Mouse (Mus musculus) telencephalon, adult 2 months (tissue): ENCODE measurements around the gene Mad1l1.

Source experiments
- DNase-seq: peaks from one replicate; pipeline ENCODE4 v3.0.0-alpha.2; 2011; ENCODE audit warnings: low read depth, low spot score

The Mad1l1 gene

GRCm38 (mm10) chr5:140062316-140062715 lies 259.0 kb downstream of the Mad1l1 start:
- DNase-seq, result no peak

- peak; percentile 78 for DNase-seq
Measured at GRCm38 (mm10) chr5:140061296-140061879, 260.0 kb downstream of the Mad1l1 start.

GRCm38 (mm10) chr5:140056291-140056690 lies 265.1 kb downstream of the Mad1l1 start:
- DNase-seq, result no peak

- DNase-seq, result no peak
Measured at GRCm38 (mm10) chr5:140055431-140055830, 265.9 kb downstream of the Mad1l1 start.

GRCm38 (mm10) chr5:140053626-140054025 lies 267.7 kb downstream of the Mad1l1 start:
- DNase-seq, result peak; percentile 65

- DNase-seq, result no peak
Measured at GRCm38 (mm10) chr5:140052405-140052804, 268.9 kb downstream of the Mad1l1 start.

GRCm38 (mm10) chr5:140045453-140045852 lies 275.9 kb downstream of the Mad1l1 start:
- no peak for DNase-seq

GRCm38 (mm10) chr5:140043002-140043401 lies 278.4 kb downstream of the Mad1l1 start:
- no peak for DNase-seq

- DNase-seq, result no peak
Measured at GRCm38 (mm10) chr5:140042002-140042611, 279.2 kb downstream of the Mad1l1 start.

- no peak for DNase-seq
Measured at GRCm38 (mm10) chr5:140041055-140041454, 280.3 kb downstream of the Mad1l1 start.

GRCm38 (mm10) chr5:140037587-140038233 lies 283.6 kb downstream of the Mad1l1 start:
- DNase-seq, result no peak

GRCm38 (mm10) chr5:140035641-140036040 lies 285.7 kb downstream of the Mad1l1 start:
- DNase-seq, result no peak

- DNase-seq, result no peak
Measured at GRCm38 (mm10) chr5:140035025-140035330, 286.4 kb downstream of the Mad1l1 start.

- no peak for DNase-seq
Measured at GRCm38 (mm10) chr5:140034300-140035024, 286.9 kb downstream of the Mad1l1 start.

- no peak for DNase-seq
Measured at GRCm38 (mm10) chr5:140026366-140026765, 295.0 kb downstream of the Mad1l1 start.

- no peak for DNase-seq
Measured at GRCm38 (mm10) chr5:140025301-140025700, 296.1 kb downstream of the Mad1l1 start.

GRCm38 (mm10) chr5:140023941-140024500 lies 297.3 kb downstream of the Mad1l1 start:
- peak; percentile 11 for DNase-seq

GRCm38 (mm10) chr5:140022861-140023260 lies 298.5 kb downstream of the Mad1l1 start:
- DNase-seq, result no peak

GRCm38 (mm10) chr5:140021755-140022154 lies 299.6 kb downstream of the Mad1l1 start:
- DNase-seq, result peak; percentile 34

GRCm38 (mm10) chr5:140019616-140020015 lies 301.7 kb downstream of the Mad1l1 start:
- no peak for DNase-seq

- DNase-seq, result peak; percentile 16
Measured at GRCm38 (mm10) chr5:140018780-140019179, 302.6 kb downstream of the Mad1l1 start.

GRCm38 (mm10) chr5:140016896-140017295 lies 304.5 kb downstream of the Mad1l1 start:
- no peak for DNase-seq
